Mouse (Mus musculus): ENCODE data around the gene Ttc41. TPM values are rescaled to one million over a fixed set of nuclear protein-coding genes. Genes with fewer than 3 reads are reported as not detected.

Ttc41 gene
- 0.36 TPM for polyA plus RNA-seq (2017; shearing (Covaris generic))

DNA sequence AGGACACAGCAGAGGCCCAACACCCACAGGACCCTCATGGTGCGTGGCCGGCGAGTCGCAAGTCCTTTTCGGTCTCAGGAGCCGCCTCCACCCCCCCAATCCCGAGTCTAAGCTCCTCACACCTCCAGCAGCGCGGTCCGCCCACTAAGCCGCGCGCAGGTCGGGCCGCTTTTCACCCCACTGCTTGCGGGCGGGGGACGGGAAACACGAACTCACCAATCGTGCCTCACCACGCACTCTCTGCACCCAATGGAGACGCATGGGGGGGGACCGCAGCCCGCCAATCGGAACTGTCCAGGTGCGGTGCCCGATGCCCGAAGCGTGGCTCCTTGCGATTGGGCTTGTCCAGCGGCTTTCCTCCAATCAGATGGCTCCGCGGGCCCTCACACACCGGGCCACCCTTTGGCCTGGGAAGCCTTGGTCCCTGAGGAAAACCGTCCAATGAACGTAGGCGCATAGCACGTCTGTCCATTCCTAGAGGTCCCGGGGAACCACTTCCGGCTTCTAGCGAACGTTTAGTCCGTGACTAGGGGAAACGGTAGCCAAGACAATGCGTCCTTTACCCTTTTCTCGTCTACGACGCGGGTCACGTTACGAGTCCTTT is at the start of gene Ttc41, which contains the start of gene Hsp90b1:
Gene Ttc41 (plus strand): TSS at position 494 of the 604 bp plus-strand sequence.
Gene Hsp90b1 (minus strand): TSS at position 192 of the 604 bp plus-strand sequence.

DNA sequence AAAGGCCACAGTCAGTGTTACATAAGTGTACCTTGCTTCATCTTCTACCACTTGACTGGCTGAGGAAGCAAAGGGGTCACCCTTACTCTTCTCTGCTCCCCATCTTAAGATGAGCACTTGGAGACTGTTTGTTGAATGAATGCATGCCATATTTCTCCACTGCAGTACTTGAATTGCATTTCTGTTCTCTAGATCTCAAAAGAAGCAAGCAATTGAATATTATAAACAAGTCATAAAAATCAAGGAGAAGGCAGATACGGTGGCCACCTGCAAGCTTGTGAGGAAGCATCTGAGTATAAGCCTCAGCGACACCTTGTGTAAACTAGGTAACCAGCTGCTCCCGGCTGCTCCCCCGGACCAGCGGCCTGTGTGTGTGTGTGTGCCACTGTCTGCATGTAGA is 58.1 kb downstream of the Ttc41 start, which contains the start of gene Gm49358:
Gene Gm49358 (plus strand): TSS at position 301 of the 400 bp plus-strand sequence.

DNA sequence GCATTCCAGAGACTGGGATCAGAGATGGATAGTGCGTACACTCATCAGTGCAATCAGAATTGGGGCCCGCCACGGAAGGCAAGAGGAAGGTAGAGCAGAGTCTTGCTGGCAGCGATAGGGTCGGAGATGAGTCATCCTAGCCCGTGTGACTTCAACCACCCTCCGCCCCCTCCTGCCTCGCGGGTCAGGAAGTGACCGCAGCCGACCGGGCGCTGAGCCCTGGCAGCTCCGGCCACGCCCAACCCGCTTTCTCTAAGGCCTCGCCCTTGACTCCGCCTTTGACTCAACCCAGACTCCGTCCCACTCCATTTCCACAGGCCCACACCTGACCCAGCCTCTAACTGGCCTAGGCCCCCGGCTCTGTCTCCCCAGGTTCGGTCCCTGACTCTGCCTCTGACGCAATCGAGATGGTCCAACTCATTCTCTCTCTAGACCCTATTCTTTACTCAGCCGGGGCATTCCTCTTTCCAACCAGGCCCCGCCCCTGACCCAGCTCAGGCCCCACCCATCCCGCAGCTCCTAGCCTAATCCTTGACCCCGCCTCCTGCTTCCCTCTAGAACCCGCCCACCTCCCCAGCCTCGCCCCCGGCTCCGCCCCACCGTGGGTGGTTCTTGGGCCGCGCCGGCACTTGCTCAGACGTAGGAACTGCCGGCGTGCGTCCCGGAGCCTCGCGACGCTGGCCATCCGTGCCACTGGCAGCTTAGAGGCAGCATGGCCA is 72.9 kb downstream of the Ttc41 start, which contains the start of gene Nt5dc3:
Gene Nt5dc3 (plus strand): TSS at position 608 of the 719 bp plus-strand sequence.

Other genes with a start within 250 kb of the Ttc41 start
- gene Syn3, start 206.9 kb upstream of the Ttc41 start, polyA plus RNA-seq (2017; shearing (Covaris generic)) = 0.09 TPM
- gene Hsp90b1, start 302 bp upstream of the Ttc41 start, polyA plus RNA-seq (2017; shearing (Covaris generic)) = 312 TPM
- gene Gm49358, start 58.2 kb downstream of the Ttc41 start, polyA plus RNA-seq (2017; shearing (Covaris generic)) = 0.71 TPM
- gene Nt5dc3, start 73.2 kb downstream of the Ttc41 start, polyA plus RNA-seq (2017; shearing (Covaris generic)) = 2.8 TPM

Measured in effector memory CD4-positive, alpha-beta T cell, adult 5 months (primary cell).